Mouse (Mus musculus): ENCODE data around the gene Narf.
A peak's percentile ranks its signal among the peaks of the same experiment; 100 is the strongest.

The Narf gene

DNA sequence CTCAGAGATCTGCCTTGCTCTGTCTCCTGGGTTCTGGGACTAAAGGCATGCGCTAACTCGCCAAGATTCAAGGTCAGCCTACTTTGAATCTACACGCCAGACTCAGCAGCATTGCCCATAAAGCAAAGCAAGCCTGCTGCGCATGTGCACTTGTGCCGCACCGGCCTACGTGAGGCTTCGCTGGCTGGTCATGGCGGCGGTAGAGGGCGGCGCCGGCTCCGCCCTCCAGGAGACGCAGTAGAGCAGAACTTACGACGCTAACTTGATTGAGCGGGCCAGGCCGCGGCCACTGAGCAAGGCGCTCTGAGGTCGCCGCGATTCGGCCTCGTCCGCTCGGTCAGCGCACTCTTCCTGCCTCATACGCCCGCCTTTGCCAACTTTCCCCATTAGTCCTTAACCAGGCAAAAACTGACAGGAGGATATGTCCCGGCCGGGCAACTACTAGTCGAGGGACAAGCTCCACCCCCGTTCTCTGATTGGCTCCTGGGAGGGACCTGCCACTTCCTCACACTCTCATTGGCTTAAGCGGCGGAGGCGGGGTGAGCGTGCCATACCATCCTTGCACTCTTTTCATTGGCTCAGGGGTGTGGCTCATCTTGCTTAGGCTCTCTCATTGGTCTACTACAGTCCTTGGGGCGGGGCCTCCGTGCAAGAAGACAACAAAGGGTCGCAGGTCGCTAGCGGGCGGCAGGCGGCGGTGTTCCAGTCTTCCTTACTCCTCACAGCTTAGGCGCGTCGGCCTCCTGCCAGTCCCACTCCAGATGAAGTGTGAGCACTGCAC lies at the start of gene Narf:
TSS of gene Narf (plus strand) at position 690 of the 781 bp plus-strand sequence.
- no peak for TF ChIP-seq POU5F1 (IDR thresholded peaks at IDR 0.05; ENCODE audit: borderline replicate concordance, low read length)
- TF ChIP-seq CTCF (conservative IDR thresholded peaks at IDR 0.05; ENCODE audit: low read length): peak; percentile 31
- peaks cover 24% of the 10 kb centered on the region for H3K36me3 ChIP-seq (ENCODE audit: insufficient read depth, low read length)
- H3K27me3 ChIP-seq (ENCODE audit: insufficient read depth, low read length): 0 out of 2 replicates have a peak, but pooled peaks cover 2% of the 10 kb centered on the region
- H3K4me1 ChIP-seq (replicated peaks; ENCODE audit: low read depth, low read length): peaks cover 18% of the 10 kb centered on the region
- no peaks in the 10 kb centered on the region for H3K9me3 ChIP-seq (ENCODE audit: low read length)
- H3K4me3 ChIP-seq (replicated peaks; ENCODE audit: low read length): peak within 1 kb of the TSS; percentile 88

DNA sequence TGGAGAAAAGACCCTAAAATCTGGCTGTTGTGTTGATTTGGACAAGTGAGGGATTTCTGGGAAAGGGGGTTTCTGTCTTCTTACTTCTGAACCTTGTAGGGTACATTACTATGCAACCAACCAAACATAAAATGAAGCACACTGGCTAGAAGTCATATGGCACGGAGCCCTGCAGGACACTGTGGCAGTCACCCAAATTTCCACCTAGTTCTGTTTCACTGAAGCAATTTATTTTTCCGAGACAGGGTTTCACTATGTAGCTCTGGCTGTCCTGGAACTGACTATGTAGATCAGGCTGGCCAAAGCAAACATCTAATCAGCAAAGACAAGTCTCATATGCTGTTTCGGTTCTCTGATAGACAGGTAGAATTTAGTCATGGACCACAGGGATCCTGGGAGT lies 47.4 kb upstream of the Narf start:
- no peak for TF ChIP-seq POU5F1 (IDR thresholded peaks at IDR 0.05; ENCODE audit: borderline replicate concordance, low read length)
- Histone ChIP-seq H3K36me3 (ENCODE audit: insufficient read depth, low read length) (no peaks in the 10 kb centered on the region), H3K27me3 (ENCODE audit: insufficient read depth, low read length) (no peaks in the 10 kb centered on the region)

DNA sequence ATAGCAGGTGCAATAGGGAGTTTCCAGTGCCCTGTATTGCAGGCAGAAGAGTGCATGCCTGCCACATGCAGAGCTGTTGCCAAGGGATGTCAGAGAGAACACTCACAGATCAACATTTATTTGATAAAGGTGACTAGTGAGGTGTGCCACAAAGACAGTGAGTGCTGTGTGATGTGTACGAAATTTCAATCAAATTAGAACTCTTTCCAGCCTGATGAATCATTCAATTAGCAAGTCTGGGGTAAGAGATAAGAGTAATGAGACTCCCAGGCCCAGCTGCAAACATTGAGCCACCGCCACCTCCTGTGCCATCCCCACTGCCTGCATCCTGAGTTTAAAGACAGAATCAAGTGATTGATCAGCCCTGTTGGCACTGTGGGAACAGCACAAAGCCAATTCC lies 44.3 kb upstream of the Narf start:
- no peaks in the 10 kb centered on the region for H3K4me1 ChIP-seq (replicated peaks; ENCODE audit: low read depth, low read length)
- TF ChIP-seq POU5F1 (IDR thresholded peaks at IDR 0.05; ENCODE audit: borderline replicate concordance, low read length) (no peak), CTCF (conservative IDR thresholded peaks at IDR 0.05; ENCODE audit: low read length) (no peak), NANOG (IDR thresholded peaks at IDR 0.05; ENCODE audit: borderline replicate concordance, low read length) (no peak)
- no peak overlapping the region for H3K4me3 ChIP-seq (replicated peaks; ENCODE audit: low read length)
- no peaks in the 10 kb centered on the region for H3K36me3 ChIP-seq (ENCODE audit: insufficient read depth, low read length)
- H3K27me3 ChIP-seq (ENCODE audit: insufficient read depth, low read length): no peaks in the 10 kb centered on the region
- no peaks in the 10 kb centered on the region for H3K9me3 ChIP-seq (ENCODE audit: low read length)

More for the DNA sequence above, 47.4 kb upstream of the Narf start:
- no peak overlapping the region for H3K4me3 ChIP-seq (replicated peaks; ENCODE audit: low read length)
- H3K4me1 ChIP-seq (replicated peaks; ENCODE audit: low read depth, low read length): no peaks in the 10 kb centered on the region
- no peaks in the 10 kb centered on the region for H3K9me3 ChIP-seq (ENCODE audit: low read length)

DNA sequence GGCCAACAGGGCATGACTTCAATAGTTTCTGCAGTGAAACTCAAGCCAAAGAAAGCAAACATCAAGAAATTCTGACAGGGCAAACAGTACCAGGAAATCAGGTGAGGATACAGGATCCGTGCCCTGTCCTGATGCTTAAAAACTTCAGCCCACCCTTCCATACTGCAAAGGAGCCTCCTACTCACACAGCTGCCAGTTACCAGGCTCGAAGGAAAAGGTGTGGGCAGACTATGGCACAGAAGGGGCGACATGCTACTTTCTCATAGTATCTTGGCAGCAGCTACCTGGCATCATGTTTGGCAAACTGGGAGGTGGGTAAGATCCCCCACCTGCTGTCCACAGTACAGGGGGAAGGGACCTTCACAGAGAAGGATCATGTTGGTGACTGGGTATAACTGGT lies 43.6 kb upstream of the Narf start:
- H3K4me3 ChIP-seq (replicated peaks; ENCODE audit: low read length): no peak overlapping the region
- H3K4me1 ChIP-seq (replicated peaks; ENCODE audit: low read depth, low read length): no peaks in the 10 kb centered on the region
- TF ChIP-seq NANOG (IDR thresholded peaks at IDR 0.05; ENCODE audit: borderline replicate concordance, low read length) (no peak), CTCF (conservative IDR thresholded peaks at IDR 0.05; ENCODE audit: low read length) (no peak), POU5F1 (IDR thresholded peaks at IDR 0.05; ENCODE audit: borderline replicate concordance, low read length) (no peak)
- no peaks in the 10 kb centered on the region for H3K36me3 ChIP-seq (ENCODE audit: insufficient read depth, low read length)
- H3K9me3 ChIP-seq (ENCODE audit: low read length): no peaks in the 10 kb centered on the region
- H3K27me3 ChIP-seq (ENCODE audit: insufficient read depth, low read length): no peaks in the 10 kb centered on the region

DNA sequence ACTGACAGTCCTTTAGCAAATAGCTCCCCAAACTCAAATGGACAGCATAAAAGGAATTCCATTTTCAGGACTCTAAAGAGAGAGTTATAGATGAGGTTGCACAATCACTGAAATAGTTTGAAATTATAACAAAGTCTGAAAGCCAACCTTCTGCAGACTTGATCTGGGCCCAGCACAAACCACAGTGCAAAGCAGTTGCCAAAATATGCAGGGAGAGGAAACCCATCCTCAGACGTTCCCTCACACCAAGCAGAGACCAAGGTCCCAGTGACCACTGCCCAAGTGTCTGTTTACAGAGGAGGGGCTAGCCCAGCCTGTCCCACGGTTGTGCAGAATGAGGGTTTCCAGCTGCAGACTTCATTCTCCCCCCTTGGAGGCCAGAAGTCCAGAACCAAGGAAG lies 38.4 kb upstream of the Narf start:
- Histone ChIP-seq H3K27me3 (ENCODE audit: insufficient read depth, low read length) (no peaks in the 10 kb centered on the region), H3K4me1 (replicated peaks; ENCODE audit: low read depth, low read length) (peaks cover 6% of the 10 kb centered on the region), H3K9me3 (ENCODE audit: low read length) (no peaks in the 10 kb centered on the region), H3K36me3 (ENCODE audit: insufficient read depth, low read length) (no peaks in the 10 kb centered on the region), H3K4me3 (replicated peaks; ENCODE audit: low read length) (no peak overlapping the region)
- TF ChIP-seq CTCF (conservative IDR thresholded peaks at IDR 0.05; ENCODE audit: low read length) (no peak), NANOG (IDR thresholded peaks at IDR 0.05; ENCODE audit: borderline replicate concordance, low read length) (no peak), POU5F1 (IDR thresholded peaks at IDR 0.05; ENCODE audit: borderline replicate concordance, low read length) (no peak)

DNA sequence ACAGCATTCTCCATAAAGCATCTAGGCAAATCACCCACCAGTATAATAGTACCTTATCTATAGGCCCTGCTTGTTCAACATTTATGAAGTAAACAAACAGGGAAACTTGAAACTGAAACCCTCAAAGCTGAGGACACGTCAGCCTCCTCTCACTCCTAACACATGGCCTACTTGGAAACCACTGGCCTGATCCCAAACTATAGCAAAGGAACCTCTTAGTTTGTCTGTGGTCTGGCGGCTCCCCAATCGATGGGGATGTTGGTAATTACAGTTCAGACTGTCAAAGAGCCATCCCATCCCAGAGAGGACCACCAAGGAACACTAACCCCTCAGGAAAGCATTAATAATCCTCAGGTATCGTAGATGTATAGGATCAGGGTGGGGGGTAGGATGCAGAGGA lies 37.2 kb upstream of the Narf start:
- TF ChIP-seq NANOG (IDR thresholded peaks at IDR 0.05; ENCODE audit: borderline replicate concordance, low read length): no peak
- no peak for TF ChIP-seq POU5F1 (IDR thresholded peaks at IDR 0.05; ENCODE audit: borderline replicate concordance, low read length)
- TF ChIP-seq CTCF (conservative IDR thresholded peaks at IDR 0.05; ENCODE audit: low read length): no peak
- Histone ChIP-seq H3K4me3 (replicated peaks; ENCODE audit: low read length) (no peak overlapping the region), H3K27me3 (ENCODE audit: insufficient read depth, low read length) (no peaks in the 10 kb centered on the region), H3K4me1 (replicated peaks; ENCODE audit: low read depth, low read length) (peaks cover 11% of the 10 kb centered on the region), H3K9me3 (ENCODE audit: low read length) (no peaks in the 10 kb centered on the region), H3K36me3 (ENCODE audit: insufficient read depth, low read length) (no peaks in the 10 kb centered on the region)

DNA sequence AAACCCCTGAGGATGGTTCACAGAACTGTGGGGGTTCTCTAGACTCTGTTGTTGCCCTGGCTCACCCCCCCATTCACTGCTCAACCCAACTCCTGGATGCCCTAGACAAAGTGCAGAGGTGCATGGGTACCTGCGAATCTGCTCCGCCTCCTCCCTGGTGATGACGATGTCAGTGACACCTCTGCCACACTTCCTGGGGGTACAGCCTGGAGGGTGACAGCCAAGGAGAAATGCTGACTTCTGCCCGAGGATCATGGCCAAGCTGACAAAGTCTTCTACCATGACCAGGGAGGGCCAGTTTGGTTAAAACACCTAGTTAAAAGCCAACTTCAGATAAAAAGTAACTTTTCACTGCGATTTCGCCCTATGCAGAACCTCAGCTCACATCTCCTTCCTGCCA lies 36.3 kb upstream of the Narf start:
- H3K4me3 ChIP-seq (replicated peaks; ENCODE audit: low read length): no peak overlapping the region
- H3K9me3 ChIP-seq (ENCODE audit: low read length): no peaks in the 10 kb centered on the region
- H3K27me3 ChIP-seq (ENCODE audit: insufficient read depth, low read length): no peaks in the 10 kb centered on the region
- TF ChIP-seq CTCF (conservative IDR thresholded peaks at IDR 0.05; ENCODE audit: low read length): no peak
- no peak for TF ChIP-seq NANOG (IDR thresholded peaks at IDR 0.05; ENCODE audit: borderline replicate concordance, low read length)
- TF ChIP-seq POU5F1 (IDR thresholded peaks at IDR 0.05; ENCODE audit: borderline replicate concordance, low read length): no peak
- H3K36me3 ChIP-seq (ENCODE audit: insufficient read depth, low read length): no peaks in the 10 kb centered on the region
- H3K4me1 ChIP-seq (replicated peaks; ENCODE audit: low read depth, low read length): peaks cover 17% of the 10 kb centered on the region

DNA sequence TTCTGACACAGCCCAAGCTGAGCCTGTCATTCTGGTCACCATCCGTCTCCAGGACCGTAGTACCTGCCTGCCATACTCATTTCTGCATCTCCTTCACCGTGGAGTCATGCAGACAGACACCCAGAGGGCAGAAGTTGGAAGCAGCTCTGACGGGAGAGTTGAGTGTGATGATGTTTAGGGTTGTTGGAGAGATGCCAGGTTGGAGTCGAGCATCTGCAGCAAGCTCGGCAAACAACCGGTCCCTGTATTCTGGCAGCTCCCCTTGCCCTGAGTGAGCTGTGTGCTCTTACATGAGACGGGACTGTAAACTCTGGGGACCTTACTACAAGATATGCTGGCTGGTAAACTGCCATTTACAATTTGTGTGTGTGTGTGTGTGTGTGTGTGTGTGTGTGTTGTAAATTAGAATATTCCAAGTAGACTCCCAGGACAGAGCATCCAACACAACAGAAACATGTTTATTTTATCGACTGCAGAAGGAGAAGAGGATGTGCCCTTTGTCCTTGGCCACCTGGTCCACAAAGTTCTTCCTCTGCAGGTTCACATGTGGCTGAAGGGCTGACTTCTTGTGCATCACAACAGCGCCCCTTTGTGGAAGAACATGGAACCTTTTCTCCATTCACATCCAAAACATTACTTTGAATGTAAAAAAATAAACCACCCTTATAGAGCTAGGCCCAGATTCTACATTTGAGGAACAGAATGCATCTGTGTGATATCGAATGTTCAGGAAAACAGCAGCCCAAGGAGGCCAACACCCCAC lies 35.4 kb upstream of the Narf start:
- H3K4me1 ChIP-seq (replicated peaks; ENCODE audit: low read depth, low read length): peaks cover 17% of the 10 kb centered on the region
- no peak overlapping the region for H3K4me3 ChIP-seq (replicated peaks; ENCODE audit: low read length)
- H3K9me3 ChIP-seq (ENCODE audit: low read length): no peaks in the 10 kb centered on the region
- no peaks in the 10 kb centered on the region for H3K36me3 ChIP-seq (ENCODE audit: insufficient read depth, low read length)
- TF ChIP-seq POU5F1 (IDR thresholded peaks at IDR 0.05; ENCODE audit: borderline replicate concordance, low read length) (no peak), CTCF (conservative IDR thresholded peaks at IDR 0.05; ENCODE audit: low read length) (peak; percentile 81)
- no peaks in the 10 kb centered on the region for H3K27me3 ChIP-seq (ENCODE audit: insufficient read depth, low read length)
